21 mouse cellular contexts compared by ENCODE assay signal in the genomic region with DNA sequence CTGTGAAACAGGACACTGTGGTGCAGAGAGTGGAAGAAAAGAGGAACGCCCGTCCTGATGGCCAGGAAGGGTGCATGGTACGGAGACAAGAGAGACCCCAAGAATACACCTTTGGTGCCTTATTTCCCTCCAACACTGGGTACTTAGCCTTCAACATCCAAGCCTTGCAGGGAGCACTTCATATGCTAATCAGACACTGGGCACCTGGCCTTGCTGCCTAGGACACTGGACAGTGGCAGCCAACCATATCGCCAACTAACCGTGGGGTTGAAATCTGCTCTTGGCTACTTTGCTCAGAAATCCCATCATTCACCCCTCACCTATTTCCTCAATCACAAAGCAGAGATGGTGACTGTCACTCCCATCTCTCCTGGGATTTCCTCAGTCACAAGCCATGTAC. TPM values are rescaled to one million over a fixed set of nuclear protein-coding genes. Genes with fewer than 3 reads are reported as not detected.
DNase-seq lines count a peak whose midpoint lies in the region; ATAC-seq and TF ChIP-seq lines count a peak whose summit lies in the region.
"Had no signal": no experiment of that assay in that cellular context is flagged by ENCODE, and none has a peak within 500 bp of the region (broad histone marks: within the 10 kb centered on the region; RNA-seq: fewer than 3 reads in every experiment).

No protein-coding gene starts in this region.

- DNase-seq in cerebellum, postnatal 14 days = peak; percentile 56 to 71
- peak; percentile 38 for DNase-seq in left cerebral cortex, postnatal 4 days
- no peak for DNase-seq in left cerebral cortex, adult 2 months (ENCODE audit: extremely low spot score in 1 of 2, low spot score in 2 of 2)
- DNase-seq: adrenal gland, adult 2 months; adrenal gland, postnatal 10 days; adrenal gland, postnatal 25 days; cerebellum, adult 11-12 months; cerebellum, adult 2 months; cerebellum, adult 9-10 months; cerebellum, postnatal 36 days; embryo, embryonic 11 days had no signal

- TF ChIP-seq CTCF in left cerebral cortex, adult 2 months (IDR thresholded peaks at IDR 0.05) = no peak

- H3K4me3 ChIP-seq in left cerebral cortex, adult 2 months = no peak overlapping the region
- H3K4me3 ChIP-seq: embryonic facial prominence, embryonic 13.5 days; embryonic facial prominence, embryonic 15.5 days; erythroblast, embryonic 14.5 days; forebrain, embryonic 10.5 days; forebrain, embryonic 12.5 days had no signal

- no peak for ATAC-seq in cerebellum, adult (ENCODE audit: insufficient number of reproducible peaks, low FRiP score, low TSS enrichment)
- ATAC-seq: forebrain, embryonic 14.5 days; forebrain, embryonic 16.5 days had no signal

- H3K27ac ChIP-seq in left cerebral cortex, adult 2 months = no peak overlapping the region
- H3K27ac ChIP-seq: embryonic facial prominence, embryonic 13.5 days; embryonic facial prominence, embryonic 15.5 days; forebrain, embryonic 12.5 days had no signal

- intact Hi-C loops in left cerebral cortex, postnatal 4 days (cut with DNase I) = no loop called here
- intact Hi-C loops in left cerebral cortex, adult 2 months (cut with DNase I) = no loop called here

RNA-seq across cellular contexts. Expression of a gene that starts 10.1 kb away (rescaled TPM):
- total RNA-seq in left cerebral cortex, postnatal 4 days (2021) = 10 to 100 TPM; 22.5 to 25.7 TPM
- total RNA-seq in left cerebral cortex, adult 2 months (2021) = 10 to 100 TPM; 13.7 to 14.1 TPM
- total RNA-seq: common myeloid progenitor, adult 5-6 weeks; MEL had no signal

Comparison
In these comparisons a context has a peak if more than half of its experiments do, and no peak if none do; other contexts are left out.
1. DNase-seq: peak in cerebellum, postnatal 14 days (2 of 2) and left cerebral cortex, postnatal 4 days (single experiment); none in left cerebral cortex, adult 2 months (0 of 2).